Mouse (Mus musculus): ENCODE data around the gene Ift140.

The Ift140 gene

DNA sequence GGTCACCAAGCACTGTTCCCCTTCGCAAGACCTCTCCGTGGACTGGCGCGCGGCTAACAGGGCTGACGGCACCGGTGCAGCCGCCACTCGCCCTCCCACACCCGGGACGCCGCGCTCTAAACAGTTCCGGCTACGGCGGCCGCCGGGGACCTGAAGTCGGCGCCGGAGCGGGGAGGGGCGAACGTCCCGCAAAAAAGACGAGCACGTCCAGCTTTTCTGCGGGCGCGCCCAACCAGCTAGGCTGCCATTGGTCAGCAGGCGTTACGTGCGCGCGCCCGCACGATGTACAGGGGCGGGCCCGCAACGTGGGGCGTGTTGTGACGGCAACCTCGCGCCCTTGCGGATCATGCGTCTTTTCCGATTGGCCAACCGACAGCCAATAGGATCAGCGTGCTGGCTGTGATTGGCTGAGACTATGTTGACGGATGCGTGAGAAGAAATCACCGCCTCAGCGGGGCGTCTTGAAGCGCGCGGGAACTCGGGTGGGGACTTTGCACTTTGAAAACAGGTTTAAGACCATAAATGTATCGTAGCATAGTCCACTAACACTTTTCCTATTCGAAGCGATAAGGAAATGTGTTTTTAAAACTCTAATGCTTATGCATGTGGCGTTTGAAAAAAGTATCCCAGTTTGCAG is at the start of gene Ift140, which contains the start of gene Cramp1l:
Ift140 (plus strand) TSS at position 431 of the 637 bp plus-strand sequence.
Cramp1l (minus strand) TSS at position 134 of the 637 bp plus-strand sequence.
- peak; percentile 100 for DNase-seq (ENCODE audit: low spot score)

GRCm38 (mm10) chr17:24987221-24987620 is 28.7 kb upstream of the Ift140 start:
- DNase-seq (ENCODE audit: low spot score) = no peak

DNA sequence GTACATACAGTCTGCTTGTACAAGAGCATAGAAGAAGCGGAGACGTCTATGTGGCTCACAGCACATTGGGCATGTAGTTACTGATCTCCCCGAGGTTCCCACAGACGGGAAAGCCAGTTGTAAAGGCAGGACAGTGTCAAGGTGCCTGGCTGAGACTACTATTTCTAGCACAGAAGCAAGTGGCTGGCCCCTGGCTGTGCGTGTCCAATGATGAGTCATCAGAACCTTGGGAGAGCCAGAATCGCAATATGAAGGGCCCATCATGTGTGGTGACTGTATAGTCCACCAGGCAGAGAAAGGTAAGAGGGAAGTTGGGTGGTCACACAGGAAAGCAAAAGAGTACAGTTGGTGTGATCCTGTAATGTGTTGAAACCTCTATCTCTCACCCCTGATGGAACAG is 21.2 kb upstream of the Ift140 start:
- no peak for DNase-seq (ENCODE audit: low spot score)

DNA sequence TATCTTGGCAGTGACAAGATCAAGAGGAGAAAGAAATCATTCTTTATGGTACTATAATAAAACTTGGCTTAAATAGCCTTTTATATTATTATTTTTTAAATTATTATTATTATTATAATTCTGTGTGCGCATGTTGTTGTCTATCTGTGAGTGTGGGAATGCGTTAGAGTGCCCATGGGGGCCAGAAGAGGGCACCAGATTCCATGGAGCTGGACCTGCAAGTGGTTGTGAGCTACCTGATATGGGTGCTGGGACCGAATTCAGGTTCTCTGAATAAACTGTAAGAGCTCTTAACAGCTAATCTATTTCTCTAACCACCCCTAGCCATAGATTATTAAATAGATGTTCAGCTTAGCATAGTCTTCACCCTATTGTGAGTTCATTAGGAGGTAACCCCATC is 10.8 kb upstream of the Ift140 start:
- no peak for DNase-seq (ENCODE audit: low spot score)

- no peak for DNase-seq (ENCODE audit: low spot score)
Observed at GRCm38 (mm10) chr17:25007480-25007879, 8.4 kb upstream of the Ift140 start.

DNA sequence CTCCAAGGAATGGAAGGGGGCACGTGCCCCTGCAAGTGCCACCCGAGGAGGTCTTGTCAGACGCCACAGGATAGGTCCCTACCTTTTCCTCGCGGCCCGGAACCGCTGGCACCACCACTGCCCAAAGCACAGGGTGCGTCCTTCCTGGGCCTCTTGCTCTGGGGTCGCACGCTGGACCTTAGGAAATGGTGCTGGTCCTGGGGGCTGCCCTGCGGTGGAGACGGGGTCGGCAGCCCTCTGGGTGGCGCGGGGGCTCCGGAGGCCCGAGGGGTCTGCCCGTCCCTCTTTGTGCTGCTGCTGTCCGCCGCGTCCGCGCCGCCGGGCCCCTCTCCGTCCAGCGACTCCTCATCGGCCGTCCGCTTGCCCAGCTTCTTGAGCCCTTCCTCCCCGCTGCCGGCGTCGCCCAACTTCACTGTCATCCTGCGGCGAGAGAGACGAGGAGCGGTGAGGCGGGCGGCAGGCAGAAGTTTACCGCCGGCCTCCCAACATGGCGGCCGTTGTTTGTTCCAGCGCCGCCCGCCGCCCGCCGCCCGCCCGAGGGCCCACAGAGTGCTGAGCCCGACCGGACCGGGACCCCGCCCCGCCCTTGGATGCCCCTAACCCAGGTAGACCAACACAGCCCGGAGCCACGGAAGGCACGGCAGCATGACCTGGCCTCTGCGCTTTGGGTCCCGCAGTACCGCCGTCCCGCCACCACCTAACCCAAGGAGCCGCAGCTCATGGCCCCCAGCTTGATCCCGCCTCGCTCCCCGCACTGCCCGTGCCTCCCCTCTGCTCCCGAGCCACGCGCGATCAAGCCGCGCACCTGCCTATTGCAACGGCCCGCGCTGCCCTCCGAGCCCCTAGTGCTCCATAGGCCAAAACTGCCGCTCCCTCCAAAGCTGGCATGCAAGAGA is 2.0 kb upstream of the Ift140 start:
- peak; percentile 49 for DNase-seq (ENCODE audit: low spot score)

- peak; percentile 53 for DNase-seq (ENCODE audit: low spot score)
Observed at GRCm38 (mm10) chr17:25014841-25015570, 879 bp upstream of the Ift140 start.

DNA sequence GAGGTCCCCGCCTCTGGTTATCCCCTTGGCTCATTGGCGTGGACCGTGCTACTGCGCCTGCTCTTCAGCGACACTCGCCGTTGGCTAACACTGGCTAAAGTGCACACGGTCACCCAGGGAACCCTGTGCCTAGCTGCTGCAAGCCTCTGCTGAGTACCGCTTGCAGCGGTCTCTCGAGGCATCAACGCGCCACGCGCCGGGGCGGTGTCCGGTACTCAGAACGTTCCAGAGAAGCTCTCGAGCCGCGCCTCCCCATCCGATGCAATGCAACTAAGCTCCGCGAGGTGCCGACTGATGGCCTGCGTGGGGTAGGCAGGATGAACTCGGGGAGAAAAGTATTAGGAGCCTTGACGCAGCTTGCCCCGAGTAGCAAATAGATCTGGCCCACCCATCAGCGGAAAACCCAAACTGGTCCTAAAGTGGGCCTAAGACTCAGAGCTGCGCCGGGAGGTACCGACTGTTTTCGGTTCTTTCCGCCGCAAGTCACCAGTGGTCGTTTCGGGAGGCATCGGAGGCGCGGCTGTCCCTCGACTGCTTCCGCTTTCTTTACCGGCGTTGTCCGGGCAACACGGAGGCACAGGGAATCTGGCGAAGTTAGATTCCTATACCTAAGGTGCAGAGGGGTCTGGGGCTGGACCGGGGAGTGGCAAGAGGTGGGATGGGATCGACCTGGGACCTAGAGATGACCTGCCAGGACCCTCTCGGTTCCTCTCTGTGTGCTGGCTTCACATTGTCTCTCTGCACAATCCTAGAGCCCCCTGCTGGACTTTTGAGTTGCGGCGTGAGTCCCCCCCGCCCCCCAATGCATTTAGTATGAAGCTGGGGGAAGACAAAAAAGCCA is 627 bp downstream of the Ift140 start:
- peak; percentile 89 for DNase-seq (ENCODE audit: low spot score)

- DNase-seq (ENCODE audit: low spot score) = peak; percentile 16
Observed at GRCm38 (mm10) chr17:25036183-25036582, 20.3 kb downstream of the Ift140 start.

GRCm38 (mm10) chr17:25044879-25045278 is 29.0 kb downstream of the Ift140 start:
- no peak for DNase-seq (ENCODE audit: low spot score)

DNA sequence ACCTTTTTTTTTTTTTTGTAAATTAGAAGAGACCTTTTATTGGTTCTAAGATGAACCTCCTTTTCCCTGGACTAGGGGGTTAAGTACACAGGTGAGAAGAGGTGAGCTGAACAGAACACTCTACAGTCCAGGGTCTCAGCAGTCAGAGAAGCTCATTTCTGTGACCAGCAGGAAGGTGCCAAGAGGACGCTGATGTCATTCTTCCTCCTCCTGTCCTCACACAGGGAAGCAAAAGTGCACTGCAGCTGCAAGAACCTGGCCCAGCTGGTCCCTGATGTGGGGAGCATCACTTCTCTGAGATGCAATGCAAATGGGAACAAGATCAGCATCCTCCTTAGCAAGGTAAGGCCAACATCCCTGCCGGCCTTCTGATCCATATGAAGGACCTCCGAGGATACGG is 29.4 kb downstream of the Ift140 start:
- no peak for DNase-seq (ENCODE audit: low spot score)

DNA sequence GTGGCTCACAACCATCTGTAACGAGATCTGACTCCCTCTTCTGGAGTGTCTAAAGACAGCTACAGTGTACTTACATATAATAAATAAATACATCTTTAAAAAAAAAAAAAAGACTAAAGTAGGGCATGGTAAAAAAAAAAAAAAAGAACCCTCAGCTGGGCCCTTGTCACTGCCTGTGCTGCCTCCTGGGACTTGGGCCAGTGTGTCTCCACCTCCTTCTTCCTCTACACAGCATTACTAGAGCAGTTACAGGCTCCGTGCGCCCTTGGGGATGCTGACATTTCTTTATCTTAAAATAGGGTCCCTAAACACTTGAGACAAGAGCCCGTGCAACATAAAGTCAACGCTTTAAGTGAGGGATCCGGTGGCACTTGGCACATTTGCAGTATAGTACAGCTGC is 31.3 kb downstream of the Ift140 start:
- DNase-seq (ENCODE audit: low spot score) = no peak

- DNase-seq (ENCODE audit: low spot score) = no peak
Observed at GRCm38 (mm10) chr17:25053274-25053673, 37.4 kb downstream of the Ift140 start.

DNA sequence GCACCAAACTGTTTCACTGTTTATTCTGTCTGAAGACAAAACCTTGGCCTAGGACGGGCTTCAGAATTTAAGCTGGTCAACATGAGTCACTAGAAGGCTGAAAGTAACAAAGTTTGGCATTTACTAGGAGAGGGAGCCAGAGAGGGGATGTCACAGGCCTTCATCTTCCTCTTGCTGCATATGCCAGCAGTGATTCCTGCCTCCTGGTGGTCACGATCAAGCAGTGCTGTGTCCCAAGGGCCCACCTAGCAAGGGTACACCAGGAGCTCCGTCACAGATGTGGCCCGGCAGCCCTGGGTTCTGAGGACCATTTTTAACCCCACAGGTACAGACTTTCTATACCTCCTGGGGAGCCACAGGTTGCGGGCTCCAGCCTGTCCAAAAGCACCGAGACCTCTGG is 41.2 kb downstream of the Ift140 start:
- DNase-seq (ENCODE audit: low spot score) = no peak

GRCm38 (mm10) chr17:25063261-25063660 is 47.4 kb downstream of the Ift140 start:
- no peak for DNase-seq (ENCODE audit: low spot score)

DNA sequence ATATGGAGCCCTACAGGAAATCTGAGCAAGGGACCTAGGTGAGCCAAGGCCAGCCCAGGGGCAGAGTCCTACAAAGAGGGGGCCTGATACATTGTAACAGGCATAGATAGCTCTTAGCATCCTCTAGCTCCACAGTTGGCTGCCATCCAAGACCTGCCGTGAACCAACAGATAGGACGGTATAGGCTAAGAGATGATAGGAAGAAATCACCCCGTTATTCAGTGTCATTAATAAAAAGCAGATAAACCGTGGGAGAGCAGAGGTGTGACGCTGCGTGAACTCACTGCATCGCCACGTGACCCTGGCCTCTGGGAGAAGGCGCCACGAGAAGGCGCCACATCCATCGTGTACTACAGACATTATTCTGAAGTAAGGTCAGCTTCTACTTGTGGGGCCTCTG is 48.0 kb downstream of the Ift140 start:
- DNase-seq (ENCODE audit: low spot score) = no peak

- DNase-seq (ENCODE audit: low spot score) = no peak
Observed at GRCm38 (mm10) chr17:25064351-25064750, 48.5 kb downstream of the Ift140 start.

DNA sequence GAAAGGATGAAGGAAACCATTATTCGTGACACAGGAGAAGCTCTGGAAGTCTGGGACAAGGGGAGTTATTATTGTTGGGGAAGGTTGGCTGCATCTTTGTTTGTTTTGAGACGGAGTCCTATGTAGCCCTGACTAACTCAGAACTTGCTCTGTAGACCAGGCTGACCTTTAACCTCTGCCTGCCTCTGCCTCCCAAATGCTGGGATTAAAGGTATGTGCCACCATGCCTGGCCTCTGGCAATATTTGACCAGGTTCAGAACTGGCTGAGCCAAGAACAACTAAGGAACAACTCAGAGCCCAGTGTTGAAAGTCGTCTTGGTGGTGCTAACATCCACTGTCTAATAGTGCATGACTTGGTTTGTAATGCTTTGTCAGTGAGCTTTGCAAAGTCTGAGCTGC is 49.3 kb downstream of the Ift140 start:
- no peak for DNase-seq (ENCODE audit: low spot score)

DNA sequence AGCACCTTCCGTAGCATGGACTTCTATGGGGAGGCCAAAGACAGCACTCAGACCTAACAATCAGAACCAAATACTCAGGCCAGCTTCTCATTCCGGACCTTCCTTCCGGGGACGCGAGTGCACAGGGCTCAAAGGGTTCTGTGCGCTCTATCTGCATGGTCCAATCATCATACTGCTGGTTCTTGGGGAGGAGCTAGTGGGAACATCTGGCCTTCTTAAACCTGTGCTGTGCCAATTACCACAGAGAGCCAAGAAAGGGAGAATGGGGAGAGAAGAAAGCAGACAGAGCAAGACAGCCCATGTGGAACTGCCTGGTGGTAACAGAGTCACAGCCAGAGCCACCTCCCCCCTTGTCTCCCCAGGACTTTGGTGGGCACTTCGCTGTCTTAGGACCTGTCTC is 50.7 kb downstream of the Ift140 start:
- DNase-seq (ENCODE audit: low spot score) = no peak

GRCm38 (mm10) chr17:25067442-25067851 is 51.6 kb downstream of the Ift140 start:
- DNase-seq (ENCODE audit: low spot score) = no peak

GRCm38 (mm10) chr17:25068690-25069089 is 52.8 kb downstream of the Ift140 start:
- DNase-seq (ENCODE audit: low spot score) = no peak

GRCm38 (mm10) chr17:25076906-25077305 is 61.0 kb downstream of the Ift140 start:
- no peak for DNase-seq (ENCODE audit: low spot score)

Measured in embryo, embryonic 10 days (tissue).